Mouse (Mus musculus) left cerebral cortex, adult 11 months (tissue): ENCODE data around the gene Rela.

ENCODE experiments used
- DNase-seq: peaks from one replicate; pipeline ENCODE4 v3.0.0; 2022; ENCODE audit warnings: low spot score

The Rela gene

DNA sequence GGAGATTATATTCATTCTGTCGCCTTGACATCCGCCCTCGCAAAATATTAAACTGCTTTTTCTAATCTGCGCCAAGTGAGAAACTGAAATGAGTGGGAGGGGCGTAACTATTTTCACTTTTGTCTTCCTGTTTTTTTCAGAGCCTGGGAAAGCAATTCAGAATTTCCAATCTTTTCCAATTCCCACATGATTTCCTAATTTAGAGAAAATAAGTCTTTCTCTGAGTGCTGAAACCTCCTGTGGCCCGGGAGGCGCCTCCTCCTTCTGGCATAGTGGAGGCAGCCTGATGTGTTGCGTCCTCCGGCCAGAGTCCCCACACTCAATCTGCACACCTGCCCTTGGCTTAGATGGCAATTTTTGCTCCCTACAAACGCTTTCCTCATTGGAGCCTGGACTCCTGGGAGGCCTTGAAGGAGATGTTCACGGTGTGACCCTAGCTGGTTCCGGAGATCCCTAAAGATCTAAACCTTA is 677 bp upstream of the Rela start:
- DNase-seq, result no peak

DNA sequence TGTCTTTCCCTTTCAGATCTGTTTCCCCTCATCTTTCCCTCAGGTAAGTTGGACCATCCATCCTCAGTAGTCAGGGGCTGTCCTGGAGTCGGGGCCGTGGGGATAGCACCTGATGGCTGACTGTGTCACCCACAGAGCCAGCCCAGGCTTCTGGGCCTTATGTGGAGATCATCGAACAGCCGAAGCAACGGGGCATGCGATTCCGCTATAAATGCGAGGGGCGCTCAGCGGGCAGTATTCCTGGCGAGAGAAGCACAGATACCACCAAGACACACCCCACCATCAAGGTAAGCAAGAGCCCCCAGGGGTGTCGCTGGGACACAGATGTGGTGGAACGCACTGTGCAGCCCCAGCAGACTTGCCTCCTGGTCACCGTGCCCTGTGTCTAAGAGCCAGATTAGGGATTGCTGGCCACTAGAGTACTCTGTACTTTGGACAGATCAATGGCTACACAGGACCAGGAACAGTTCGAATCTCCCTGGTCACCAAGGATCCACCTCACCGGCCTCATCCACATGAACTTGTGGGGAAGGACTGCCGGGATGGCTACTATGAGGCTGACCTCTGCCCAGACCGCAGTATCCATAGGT is 1.2 kb downstream of the Rela start:
- no peak for DNase-seq

DNA sequence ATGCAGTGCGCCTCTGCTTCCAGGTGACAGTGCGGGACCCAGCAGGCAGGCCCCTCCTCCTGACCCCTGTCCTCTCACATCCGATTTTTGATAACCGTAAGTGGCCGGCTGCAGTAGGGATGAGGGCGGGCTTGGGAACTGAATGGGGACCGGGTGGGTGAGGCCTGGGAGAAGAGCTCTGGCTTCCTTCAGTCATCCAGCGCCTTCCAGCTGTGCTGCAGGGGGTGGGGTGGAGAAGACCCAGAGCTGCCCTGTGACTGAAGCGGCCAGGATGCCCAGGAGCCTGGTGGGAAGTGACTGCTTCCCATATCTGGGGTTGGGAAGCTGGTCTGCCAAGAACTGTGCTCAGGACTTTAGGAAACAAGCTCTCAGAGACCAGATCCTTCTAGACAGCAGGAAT is 3.1 kb downstream of the Rela start:
- no peak for DNase-seq

DNA sequence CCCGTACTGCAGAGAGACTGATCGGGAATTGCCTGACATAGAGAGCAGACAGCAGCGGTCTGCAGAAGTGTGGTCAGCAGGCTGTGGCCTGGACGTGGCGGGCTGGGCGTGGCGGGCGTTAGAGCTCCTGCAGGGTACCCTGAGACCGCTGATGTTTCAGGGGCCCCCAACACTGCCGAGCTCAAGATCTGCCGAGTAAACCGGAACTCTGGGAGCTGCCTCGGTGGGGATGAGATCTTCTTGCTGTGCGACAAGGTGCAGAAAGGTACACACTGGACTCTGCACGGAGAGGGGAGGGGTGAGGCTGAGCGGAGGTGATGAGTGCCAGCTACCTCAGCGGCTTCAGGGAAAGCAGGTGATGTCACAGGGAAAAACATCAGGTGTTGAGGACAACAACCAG is 3.7 kb downstream of the Rela start:
- DNase-seq, result no peak

DNA sequence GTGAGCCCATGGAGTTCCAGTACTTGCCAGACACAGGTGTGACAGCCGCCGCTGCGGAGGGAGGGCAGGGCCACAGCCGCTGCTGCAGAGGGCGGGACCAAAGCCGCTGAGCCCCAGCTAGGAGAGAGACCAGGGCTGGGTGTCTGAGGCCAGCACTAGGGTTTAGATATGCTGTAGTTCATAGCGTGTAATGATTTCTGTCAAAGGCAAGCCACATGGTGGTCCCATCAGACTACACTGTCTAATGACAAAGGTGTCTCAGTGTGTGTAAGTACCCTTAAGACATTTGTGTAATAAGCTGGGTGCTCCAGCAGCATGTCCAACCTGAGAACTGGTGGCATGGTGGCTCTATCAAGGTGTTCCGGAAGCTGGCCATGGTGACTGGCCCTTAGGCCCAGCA is 4.4 kb downstream of the Rela start:
- DNase-seq, result no peak

DNA sequence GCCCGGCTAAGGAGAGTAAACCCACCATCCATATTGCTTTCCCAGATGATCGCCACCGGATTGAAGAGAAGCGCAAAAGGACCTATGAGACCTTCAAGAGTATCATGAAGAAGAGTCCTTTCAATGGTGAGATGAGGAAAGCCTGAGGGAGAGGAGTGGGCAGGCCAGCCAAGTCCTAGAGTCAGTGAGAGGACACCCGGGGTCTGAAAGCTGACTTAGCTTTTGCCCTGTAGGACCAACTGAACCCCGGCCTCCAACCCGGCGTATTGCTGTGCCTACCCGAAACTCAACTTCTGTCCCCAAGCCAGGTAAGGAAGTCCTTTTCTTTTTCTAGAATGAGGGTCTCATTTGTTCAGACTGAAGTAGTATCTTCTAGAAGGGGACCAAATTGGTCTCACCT is 8.0 kb downstream of the Rela start:
- DNase-seq, result no peak

DNA sequence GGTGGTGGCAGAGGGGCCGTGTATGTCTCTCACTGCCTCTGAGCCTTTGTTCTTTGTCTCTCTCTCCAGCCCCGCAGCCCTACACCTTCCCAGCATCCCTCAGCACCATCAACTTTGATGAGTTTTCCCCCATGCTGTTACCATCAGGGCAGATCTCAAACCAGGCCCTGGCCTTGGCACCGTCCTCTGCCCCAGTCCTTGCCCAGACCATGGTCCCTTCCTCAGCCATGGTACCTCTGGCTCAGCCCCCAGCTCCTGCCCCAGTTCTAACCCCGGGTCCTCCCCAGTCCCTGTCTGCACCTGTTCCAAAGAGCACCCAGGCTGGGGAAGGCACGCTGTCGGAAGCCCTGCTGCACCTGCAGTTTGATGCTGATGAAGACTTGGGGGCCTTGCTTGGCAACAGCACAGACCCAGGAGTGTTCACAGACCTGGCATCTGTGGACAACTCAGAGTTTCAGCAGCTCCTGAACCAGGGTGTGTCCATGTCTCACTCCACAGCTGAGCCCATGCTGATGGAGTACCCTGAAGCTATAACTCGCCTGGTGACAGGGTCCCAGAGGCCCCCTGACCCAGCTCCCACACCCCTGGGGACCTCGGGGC is 9.5 kb downstream of the Rela start:
- DNase-seq, result no peak

DNA sequence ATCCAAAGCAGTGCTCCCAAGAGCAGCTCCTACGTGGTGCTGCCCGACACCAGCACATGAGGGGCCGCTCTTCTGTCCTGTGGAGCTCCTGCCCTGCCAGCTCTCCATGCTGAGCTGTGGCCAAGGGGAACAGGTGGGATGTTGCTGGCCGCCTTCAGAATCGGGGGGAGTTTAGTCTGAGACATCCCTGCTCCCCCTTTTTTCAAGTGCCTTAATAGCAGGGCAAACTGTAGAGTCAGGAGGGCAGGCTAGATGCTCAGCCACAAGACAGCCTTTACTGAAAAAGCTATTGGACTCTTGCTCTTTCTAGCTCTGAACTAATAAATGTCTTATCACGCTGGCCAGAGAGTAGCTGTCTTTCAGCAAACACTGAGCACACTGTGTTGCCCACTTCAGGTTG is 10.5 kb downstream of the Rela start:
- DNase-seq, result no peak

DNA sequence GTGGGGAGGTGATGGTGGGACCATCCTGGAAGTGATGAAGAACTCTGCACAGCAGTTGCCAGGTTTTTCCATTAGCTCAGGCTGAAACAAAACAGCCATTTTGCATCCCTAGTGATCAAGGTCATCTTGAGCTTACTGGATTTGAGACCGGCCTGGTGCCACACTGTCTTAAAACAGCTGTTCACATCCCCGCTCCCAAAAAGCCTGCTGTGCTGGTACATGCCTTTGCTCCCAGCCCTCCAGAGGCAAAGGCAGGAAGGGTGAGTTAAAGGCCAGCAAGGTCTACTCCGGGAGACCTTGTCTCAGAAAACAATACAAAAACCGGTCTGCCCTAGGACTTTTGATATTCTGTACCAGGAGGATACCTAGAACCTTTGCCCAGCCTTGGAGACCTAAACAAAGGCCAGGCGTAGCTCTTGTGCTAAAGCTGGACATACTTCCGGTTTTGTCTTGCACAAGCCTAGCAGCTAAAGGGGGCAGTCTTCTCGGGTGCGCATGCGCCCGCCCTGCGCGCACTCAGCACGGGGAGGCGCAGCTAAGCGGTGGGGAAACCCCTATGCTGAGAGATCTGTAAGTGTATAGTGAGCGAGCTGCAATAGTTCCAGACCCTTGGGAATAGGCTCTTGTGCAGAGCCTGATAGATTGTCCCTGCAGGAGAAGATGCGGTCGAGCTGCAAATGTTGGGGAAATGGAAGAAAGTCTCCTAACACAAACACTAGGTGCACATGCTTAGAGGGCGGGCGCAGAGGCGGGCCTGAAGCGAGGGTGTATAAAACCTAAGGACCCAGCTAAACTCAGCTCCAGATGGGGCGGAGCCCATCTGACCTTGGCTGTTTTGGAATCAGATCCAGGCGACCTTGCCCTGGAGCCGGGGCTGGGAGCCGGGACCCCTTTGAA is 11.4 kb downstream of the Rela start:
- peak; percentile 79 for DNase-seq

DNA sequence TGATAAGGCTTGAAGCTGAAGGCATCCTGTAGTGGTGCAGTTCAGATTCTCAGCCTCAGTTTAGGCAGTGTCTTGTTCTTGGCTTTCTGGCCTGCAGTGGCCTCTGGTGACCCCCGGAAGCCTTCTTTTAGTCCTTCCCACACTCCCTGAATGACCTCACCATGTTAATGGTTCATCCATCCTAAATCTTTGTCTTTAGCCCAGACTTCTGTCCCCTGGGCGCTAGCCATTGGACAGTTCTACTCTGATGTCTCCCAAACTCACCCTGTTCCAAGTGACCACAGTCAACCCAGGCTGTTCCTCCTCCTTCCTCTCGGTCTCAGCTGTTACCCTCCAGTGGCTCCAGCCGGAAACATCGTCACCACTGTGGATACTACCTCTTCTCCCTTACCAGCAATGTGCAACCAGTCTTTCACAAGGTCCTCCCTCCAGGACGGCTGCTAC is 12.0 kb downstream of the Rela start:
- no peak for DNase-seq

DNA sequence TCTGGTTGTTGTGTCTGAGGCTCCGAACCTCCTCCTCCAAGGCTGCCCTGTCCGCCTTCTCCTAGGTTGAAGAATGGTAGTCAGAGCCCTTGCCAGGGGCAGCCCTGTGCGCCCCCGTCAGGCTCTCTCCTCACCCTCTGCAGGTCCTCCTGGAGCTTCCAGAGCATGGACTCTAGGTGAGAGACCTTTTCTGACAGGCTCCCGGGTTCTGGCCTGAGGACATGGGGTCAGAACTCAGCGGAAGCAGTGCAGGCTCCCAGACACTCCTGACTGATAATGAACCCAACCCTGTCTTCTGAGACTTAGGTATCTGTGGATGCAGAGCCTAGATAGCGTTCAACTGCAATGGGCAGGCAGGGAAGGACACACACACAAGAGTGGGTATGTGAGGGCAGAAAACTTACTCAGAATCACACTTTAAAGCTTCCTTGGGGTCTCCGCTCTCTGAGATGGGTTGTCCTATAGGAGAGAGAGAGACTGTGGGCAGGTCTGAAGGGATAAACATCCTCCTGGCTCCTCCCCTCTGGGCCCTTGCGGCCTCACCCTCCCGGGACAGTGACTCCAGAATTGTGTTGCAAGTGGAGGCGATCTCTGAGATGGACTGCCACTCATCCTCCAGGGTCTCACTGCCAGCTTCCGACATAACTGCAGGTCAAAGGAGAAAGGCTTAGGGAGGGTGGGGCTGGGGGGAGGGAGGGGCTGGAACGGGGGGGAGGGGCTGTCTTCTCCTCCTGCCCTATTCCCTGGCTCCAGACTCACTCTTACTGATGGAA is 14.4 kb downstream of the Rela start:
- no peak for DNase-seq

DNA sequence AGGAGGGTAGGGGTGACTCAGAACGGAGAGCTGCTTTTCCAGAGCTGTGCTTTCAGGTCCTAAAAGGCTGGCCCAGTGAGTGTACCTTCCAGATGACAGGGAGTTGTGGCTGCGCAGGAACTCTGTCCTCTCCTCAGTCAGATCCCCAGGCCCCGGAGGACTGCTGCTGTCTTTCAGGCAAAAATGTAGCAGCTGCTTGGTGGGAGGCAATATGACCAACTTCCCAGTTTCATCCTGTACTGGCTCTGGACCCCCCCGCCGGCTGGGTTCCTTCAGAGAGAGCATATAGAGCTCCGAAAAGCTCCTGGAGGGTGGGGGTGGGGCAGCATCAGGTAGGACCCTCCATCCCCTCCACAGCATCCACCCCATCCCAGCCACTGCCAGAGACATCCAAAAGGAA is 15.3 kb downstream of the Rela start:
- no peak for DNase-seq

DNA sequence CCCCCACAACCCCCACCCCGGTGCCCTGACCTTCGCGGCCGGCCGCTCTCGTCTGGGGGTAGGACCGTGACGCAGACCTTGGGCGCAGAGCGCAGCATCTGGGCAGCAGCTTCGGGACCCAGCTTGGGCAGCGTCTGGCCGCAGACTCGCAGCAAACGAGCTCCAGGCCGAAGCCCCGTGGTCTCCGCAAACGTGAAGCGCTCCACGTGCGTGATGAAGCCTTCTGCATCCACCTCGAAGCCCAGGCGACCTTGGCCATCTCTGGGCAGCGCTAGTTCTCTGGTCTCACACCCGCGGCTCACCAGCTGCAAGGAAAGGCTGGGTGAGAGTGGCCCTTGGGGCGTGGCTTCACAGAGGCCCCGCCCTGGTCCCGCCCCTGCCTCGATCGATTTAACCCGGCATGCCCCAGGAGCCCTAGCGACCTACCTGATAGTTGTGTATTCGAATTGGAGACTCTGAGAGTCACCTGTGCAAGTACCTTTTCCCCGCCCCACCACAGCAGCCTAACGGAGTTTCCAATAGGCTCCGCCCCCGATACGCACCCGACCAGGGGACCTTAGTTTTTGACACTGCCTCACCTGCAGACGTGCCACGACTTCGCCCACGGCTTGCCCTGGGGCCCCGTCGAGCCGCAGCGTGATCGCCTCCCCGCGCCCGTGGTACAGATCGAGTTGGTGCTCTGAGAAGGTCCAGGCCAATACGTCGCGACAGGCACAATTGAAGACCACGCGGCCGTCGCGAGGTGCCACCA is 16.9 kb downstream of the Rela start:
- no peak for DNase-seq

DNA sequence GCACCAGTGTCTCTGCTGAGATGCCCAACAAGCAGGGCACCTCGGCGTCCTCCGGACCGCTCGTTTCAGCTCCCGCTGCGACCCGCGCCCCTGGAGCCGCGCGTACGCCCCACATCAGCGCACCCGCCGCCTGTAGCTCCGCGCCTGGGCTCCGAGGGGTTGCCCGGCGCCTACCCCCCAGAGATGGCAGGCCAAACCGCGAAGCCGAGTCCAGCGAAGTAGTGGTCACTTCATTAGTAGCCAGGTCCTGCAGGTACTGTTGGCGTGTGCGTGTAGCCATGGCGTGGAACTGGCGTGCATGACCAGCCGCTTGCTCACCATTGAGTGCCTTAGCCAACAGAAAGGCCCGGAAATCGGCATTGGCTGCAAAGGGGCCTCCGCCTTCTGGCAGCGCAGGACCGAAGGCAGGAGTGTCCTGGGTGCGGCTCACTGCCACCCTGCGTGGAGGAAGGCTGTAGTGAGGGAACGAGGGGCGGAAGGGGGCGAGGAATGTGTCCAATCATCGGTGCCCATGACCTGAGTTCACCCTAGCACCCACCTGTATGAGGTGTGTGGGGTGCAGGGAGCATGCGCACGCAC is 17.5 kb downstream of the Rela start:
- no peak for DNase-seq

DNA sequence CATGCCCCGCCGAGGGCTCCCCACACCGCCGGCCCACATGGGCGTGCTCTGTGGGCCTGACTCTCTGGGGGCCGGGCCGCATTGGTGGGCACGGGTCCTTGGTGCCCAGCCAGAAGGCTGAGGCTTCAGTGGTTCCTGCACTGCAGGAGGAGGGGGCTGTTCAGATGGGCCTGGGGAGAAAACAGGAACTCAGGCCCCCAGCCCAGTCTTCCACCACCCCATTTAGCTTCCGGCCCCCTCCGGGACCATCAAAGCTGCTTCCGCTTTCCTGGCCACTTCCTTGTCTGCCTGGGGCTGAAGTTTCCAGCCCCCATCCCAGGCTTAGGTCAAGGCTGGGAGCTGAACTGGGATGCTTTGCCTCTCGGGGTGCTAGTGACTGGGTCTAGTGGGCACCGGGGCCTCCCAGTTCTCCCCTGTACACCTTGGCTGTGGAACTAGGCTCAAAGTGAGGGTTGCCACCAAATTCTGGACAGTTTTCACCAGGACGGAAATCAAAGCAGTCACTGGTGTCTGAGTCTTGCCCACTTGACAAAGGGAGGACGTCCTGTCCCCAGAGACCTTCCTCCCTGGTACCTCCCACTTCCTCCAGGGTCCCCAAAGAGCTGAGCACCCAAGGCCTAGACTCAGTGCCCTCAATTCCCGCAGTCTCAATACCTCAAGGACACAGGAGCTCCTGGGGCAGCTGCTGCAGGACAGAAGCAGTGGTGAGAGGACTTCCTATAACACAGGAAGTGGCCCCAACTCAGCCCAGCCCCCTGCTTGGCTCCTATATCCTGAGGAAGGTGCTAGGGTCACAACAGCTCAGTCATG is 23.9 kb downstream of the Rela start:
- no peak for DNase-seq

DNA sequence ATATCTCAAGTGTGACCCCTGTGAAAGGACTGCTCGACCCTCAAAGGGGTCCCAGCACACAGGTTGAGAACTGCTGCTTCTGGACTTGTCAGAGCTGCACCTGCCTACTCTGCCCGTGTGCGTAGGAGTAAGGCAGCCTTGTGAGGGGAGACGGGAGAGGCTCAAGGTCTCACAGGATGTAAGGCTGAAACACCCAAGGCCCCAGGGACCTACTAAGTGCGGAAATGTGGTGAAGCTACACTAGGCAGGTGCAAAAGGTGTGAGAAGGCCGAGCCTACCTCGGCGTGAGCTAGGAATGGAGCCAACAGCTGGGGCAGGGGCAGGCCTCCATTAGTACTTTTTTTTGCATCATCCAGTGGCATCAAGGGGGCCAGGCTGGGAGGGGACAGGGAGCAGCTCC is 25.0 kb downstream of the Rela start:
- DNase-seq, result no peak

DNA sequence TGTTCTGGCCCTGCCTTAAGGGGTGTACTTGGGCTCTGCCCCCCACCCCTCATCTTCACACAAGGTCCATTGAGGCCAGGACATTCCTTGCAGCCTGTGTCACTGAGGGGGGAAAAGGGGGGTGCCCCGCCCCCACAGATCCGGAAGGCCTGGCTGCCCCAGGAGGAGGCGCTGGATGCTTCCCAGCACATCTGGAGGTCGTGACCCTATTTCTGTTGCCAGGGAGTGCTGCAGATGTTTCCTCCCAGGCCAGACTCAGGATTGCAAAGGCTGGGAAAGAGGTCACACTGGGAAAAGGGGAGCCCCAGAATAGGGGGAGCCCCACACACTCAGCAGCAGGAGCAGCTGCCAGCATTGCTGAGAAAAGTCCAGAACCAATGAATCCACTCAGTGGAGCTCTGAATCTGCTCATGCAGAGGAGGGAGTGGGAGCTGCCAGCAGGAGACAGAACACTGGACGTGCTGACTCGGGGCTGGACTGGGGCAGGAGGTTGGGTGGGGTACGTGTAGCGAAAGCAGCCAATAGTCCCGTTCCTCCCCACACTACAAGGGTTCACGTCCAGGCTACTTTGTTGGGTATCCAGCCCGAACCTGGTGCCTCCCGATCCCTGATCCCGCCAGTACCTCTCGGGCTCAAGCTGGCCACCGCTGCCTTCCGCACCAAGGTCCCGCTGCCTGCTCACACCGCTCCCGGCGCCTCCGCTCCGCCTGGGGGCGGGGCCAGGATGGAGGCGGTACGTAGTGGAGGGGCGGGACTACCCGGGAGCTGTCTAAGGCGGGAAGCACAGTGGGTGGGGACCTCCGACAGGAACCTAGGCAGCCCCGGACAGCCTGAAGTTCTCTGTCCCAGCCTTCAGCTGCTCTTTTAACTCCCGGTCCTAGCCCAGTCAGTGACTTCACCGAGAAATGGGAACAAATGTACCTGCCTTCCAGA is 26.0 kb downstream of the Rela start, which contains the start of gene Sipa1:
Gene Sipa1 (minus strand): TSS at position 727 of the 933 bp plus-strand sequence.
- DNase-seq, result peak; percentile 66

DNA sequence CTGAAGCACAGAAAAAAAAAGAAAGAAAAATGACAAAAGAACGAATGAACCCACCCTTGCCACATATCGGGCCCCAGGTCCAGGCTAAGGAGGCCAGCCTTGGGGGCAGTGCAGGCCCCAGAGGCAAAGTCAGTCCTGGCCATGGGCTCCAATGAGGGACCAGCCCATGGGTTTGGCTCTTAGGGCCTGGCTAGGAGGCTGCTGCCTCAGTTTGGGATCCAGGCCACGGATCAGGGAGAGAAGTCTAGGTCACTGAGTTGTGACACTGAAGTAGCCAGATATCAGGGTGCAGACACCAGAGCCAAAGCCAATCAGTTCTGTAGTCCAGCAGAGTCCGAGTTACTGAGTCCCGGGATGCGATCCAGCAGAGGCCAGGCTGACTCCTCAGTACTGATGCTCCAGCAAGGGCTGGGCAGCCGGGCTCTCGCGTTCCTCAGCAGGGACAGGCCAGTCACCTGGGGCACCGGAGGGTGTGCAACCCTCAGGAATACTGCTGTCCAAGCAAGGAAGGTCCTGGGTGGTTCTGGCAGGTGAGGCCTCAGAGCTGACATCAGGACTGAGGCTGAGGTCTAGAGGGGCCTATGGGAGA is 27.5 kb downstream of the Rela start:
- no peak for DNase-seq

DNA sequence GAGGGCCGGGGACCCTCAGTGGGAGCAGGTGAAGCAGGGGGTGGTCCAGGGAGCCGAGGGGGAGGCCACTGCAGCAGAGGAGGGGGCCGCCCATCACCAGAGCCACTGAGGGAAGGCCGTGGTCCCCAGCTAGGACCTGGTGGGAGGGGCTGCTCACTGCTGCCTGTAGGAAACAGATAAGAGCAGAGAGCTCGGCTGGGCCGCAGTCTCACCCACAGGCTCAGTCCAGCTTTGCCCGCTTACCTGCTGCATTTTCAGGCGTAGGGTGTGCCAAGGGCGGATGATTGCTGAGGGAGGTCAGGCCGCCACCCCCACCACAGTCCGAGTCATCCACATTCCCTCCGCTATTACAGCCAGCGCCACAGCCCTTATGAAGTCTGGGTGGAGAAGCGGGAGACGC is 28.2 kb downstream of the Rela start:
- DNase-seq, result no peak
